Mouse (Mus musculus) heart, adult 18-20 months (tissue): ENCODE measurements at regions not wholly inside any gene's neighbourhood (a gene's known extent, or its start where the extent isn't known, plus 50 kb on each side); places are given as distances from the start of the nearest gene placed in this dataset.

Experiments
- DNase-seq, 2 experiments: peaks; one replicate each; pipeline ENCODE4 v3.0.0; 2021 to 2022; ENCODE audit warnings: mixed read lengths in 1 of 2

DNA sequence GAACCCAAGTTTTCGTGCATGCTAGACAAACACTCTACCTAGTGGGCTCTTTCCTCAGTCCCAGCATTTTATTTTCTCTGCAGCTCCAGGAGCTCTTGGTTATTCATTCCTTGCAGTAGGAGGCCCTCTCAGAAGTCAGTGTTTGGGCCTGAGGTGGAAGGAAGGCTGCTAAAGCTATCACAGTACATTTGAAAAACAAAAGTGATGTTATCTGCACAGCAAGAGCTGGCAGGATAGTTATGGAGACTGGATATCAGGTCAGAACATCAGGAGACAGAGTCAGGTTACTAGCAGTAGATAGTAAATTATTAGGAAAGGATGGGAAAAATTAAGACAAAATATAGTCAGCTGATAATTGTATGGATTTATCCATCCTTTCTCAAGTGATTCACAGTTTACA is 152.2 kb downstream of the Mtx2 start:
- no peak for DNase-seq

- no peak for DNase-seq
Measured at GRCm38 (mm10) chr2:74981856-74982255, 156.3 kb downstream of the Mtx2 start.

DNA sequence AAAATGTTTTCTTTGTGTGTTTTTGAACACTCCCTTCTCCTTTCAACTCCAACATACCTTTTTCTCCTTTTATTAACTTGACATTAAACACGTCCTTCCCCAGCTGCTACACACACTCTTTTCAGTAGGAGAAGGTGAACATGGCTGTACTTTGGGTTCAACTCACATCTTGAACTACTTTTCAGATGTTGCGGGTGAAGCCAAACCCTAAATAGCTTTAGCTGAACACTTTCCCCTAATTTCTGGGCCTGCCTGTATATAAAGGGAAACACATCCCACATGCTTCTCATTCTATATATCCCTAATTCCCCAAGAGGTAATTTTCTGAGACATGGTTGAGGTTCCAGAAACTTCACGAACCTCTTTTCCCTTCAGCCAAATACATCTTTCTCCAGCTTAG is 168.2 kb downstream of the Mtx2 start:
- no peak for DNase-seq

GRCm38 (mm10) chr2:74994998-74995397 is 169.4 kb downstream of the Mtx2 start:
- no peak for DNase-seq

DNA sequence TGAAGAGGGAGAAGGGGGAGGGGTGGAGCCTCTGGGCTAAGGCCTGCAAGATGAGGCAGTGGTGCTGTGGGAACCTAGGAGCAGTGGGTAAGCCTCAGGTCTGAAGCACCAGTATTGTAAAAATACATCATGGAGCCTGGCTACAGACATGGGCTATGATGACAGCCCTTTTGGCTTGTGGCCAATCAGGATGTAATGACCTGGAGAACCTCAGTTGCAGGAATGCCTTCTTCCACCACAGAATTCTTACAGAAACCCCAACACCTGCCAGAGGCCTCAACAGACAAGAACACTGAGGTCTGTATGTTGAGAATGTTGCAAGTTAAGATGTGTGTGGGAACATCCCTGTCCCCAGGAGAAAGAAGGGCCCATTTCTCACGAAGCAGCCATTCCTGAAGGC is 172.1 kb downstream of the Mtx2 start:
- DNase-seq = no peak

- DNase-seq = peak; percentile 68 to 75
Measured at GRCm38 (mm10) chr2:75000368-75000796, 174.8 kb downstream of the Mtx2 start.

DNA sequence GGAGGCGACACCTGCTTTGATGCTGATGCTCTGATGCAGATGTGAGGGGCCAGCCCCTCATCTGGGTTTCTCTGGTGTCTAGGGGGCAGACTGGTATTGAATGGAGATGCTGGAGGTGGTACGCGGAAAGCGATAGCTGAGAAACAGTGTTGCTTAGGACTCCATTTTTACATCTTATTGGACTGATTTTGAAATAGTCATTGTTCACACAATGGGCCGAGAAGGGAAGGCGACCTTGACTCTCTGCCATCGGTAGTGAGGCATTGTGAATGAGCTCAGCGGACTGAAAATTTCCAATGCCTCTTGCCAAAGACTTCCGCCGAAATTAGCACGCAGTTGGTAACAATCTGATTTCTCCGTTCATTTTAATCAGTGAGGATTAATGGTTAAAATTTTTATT is 177.0 kb downstream of the Mtx2 start:
- DNase-seq = peak; percentile 56 to 71

DNA sequence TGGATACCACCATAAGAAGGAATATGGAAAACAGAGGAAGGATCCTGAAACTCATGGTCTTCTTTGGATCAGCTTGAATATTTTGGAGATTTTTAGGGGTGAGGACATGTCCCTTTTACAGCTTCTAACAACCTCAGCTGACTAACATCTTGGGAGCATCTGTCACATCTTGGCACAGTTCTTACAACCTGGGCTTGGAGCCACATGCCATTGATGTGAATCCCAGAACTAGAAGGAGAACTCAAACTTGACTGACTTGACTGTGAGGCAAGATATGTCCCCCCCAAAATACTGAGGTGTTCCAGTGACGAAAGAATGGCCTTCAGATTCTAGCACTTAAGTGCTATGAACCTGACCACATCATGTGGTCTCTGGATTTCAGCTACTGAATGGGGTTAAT is 182.5 kb downstream of the Mtx2 start:
- DNase-seq = peak in 1 of 2 experiments; percentile 29

- no peak for DNase-seq
Measured at GRCm38 (mm10) chr2:75010647-75011046, 185.0 kb downstream of the Mtx2 start.

- DNase-seq = peak in 1 of 2 experiments; percentile 31
Measured at GRCm38 (mm10) chr2:75012046-75012445, 186.4 kb downstream of the Mtx2 start.

DNA sequence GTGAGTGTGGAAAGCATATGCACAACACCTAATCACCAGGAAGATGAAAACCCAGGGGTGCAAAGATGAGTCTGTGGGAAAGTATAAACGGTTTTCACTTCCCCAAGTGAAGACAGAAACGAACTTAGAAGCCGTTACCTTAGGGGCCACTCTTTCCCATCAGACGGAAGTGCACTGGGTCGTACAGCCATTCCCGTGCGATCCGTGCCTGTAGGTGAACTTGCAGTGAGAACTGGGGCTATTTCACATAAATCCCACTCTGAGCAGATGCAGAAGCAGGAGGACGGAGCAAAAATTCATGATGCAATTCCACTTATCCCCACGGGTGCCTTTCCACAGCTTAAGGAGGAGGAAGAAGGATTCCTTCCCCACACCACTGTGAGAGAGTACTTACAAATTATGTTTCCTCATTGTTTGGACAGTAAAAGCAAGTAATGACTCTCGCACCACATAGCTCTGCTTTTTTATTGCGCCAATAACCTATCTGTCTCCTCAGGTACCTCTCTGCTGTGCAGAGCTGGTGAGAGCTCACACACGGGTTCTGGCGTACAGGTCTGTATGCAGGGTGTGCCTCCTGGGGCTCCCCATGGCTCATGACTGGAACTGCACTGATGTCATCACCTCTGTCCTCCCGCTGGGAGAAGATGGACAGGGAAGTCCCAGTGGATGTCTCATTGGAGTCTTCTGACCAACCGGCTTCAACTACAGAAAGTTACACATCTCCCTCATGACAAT is 189.6 kb downstream of the Mtx2 start:
- DNase-seq = no peak

GRCm38 (mm10) chr2:75019459-75019858 is 193.9 kb downstream of the Mtx2 start:
- DNase-seq = peak; percentile 59 to 82

- peak; percentile 37 to 67 for DNase-seq
Measured at GRCm38 (mm10) chr2:75021639-75022038, 196.0 kb downstream of the Mtx2 start.

GRCm38 (mm10) chr2:75028151-75028550 is 202.5 kb downstream of the Mtx2 start:
- DNase-seq = peak in 1 of 2 experiments; percentile 21

- DNase-seq = no peak
Measured at GRCm38 (mm10) chr2:75029089-75029693, 203.6 kb downstream of the Mtx2 start.

DNA sequence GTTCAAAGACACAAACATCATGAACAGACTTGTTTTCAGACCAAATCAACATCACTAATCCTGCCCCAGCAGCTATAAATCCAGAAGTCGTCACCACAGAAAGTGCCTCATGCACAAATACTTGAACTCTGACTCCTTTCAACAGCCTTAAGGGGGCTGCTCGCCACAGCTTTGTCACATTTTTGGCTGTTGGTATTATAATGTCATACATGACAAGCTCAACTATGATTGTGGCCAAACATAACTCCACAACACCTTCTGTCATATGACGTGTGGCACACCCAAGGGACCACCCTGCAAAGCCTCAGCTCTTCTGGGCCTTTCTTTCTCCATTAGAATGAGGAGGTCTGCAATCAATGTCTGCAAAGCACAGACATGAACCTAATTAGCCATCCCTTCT is 209.1 kb downstream of the Mtx2 start:
- no peak for DNase-seq

- DNase-seq = peak; percentile 27 to 33
Measured at GRCm38 (mm10) chr2:75039066-75039465, 213.5 kb downstream of the Mtx2 start.

GRCm38 (mm10) chr2:75046892-75047291 is 221.3 kb downstream of the Mtx2 start:
- no peak for DNase-seq

- no peak for DNase-seq
Measured at GRCm38 (mm10) chr2:75048071-75048470, 222.5 kb downstream of the Mtx2 start.

DNA sequence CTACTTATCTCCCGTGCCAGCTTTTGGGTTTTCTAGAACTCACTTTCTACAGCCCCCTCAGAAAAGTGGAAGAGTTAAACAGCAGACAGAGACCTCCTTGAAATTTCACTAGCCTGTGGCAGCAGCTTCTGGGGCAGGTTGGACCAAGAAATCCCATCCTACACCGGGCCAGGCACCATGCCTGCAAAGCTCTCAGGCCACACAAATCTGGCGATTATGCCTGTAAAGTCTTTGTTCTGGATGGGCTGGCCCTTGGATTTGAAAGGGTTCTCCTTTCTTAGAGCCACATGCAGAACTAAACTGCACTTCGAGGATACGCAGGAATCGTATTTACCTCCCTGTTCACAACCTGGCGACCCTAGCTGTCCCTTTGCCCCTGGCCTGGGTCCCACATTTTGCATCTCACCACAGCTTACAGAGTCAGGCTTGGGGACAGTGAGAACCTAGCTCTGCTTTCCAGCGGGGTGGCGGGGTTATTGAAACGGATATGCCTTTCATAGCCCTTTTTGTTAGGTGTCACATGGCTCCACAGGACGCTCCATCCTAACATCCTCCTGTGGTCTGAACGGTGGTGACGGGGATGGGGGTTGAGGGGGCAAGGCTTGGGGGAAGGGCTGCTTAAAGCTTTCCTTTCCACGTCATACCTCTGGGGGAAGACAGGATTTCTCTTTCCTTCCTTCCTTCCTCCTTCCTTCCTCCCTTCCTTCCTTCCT is 229.0 kb downstream of the Mtx2 start:
- peak; percentile 11 to 28 for DNase-seq

DNA sequence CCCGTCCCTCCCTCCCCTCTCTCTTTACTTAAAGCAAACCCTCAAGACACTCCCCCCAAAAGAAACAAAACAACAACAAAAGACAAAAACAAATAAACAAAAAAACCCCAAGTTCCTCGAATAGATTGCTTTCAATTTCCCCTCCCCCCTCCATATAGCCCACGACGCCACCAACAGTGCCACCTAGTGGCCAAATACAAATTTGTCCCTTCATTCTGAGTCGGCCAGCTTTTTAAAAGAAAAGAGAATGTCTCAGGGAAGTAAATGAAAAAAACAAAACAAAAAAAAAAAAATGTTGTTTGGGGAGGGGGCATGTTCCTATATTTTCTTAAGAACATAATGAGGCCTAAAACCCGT is 229.6 kb downstream of the Mtx2 start:
- peak; percentile 27 to 80 for DNase-seq

GRCm38 (mm10) chr2:75061009-75061408 is 235.4 kb downstream of the Mtx2 start:
- no peak for DNase-seq

DNA sequence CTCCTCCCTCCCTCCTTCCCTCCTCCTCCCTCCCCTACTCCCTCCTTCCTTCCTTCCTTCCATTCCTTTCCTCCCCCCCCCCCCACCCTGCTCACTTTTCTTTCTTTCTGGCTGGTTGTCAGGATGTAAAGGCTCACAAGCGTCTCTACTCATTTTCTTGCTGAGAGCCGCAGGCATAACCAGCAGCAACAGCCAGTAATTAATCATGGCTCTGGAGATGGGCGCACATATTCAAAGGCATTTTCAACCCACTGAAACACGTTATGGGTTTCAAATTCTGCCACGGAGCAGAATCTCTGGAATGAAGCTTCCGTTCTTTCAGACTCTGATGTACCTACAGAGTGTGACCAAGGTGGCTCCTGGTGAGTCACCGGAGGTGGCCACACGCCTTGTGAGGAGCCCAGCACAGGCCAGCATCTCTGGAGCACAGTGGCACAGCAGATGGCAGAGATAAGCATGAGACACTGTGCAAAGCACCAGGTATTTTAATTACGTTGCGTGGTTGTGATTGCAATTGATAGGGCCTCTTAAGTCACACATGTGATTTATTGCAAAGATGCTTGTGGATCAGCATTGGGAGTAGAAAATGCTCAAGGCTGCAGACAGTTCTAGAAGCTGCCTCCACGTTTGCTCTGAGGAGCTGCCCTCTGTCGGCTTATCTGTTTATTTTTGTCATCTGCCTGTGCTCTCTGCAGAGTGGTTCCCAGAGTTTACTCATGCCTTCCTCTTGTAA is 236.0 kb downstream of the Mtx2 start:
- no peak for DNase-seq
